Mouse (Mus musculus): ENCODE data around the gene Tmem178b. TPM values are rescaled to one million over a fixed set of nuclear protein-coding genes. Genes with fewer than 3 reads are reported as not detected.

The Tmem178b gene
- polyA plus RNA-seq, 1 experiment = not detected

GRCm38 (mm10) chr6:40137831-40138520, 264.9 kb downstream of the Tmem178b start:
- peaks cover 2% of the 10 kb centered on the region; the same call in 1 of the 2 replicates for H3K9me3 ChIP-seq (ENCODE audit: control insufficient read depth, low read length)
- no peaks in the 10 kb centered on the region for H3K4me1 ChIP-seq (ENCODE audit: control insufficient read depth)
- no peak overlapping the region for H3K4me3 ChIP-seq (replicated peaks)
- TF ChIP-seq TAL1 (IDR thresholded peaks at IDR 0.05; ENCODE audit: low read length) (no peak), GATA1 (IDR thresholded peaks at IDR 0.05; ENCODE audit: low read length) (no peak)
- H3K27me3 ChIP-seq (ENCODE audit: control insufficient read depth) = no peaks in the 10 kb centered on the region
- no peaks in the 10 kb centered on the region for H3K36me3 ChIP-seq (ENCODE audit: control insufficient read depth)

- Histone ChIP-seq H3K4me1 (ENCODE audit: control insufficient read depth) (no peaks in the 10 kb centered on the region), H3K9me3 (ENCODE audit: control insufficient read depth, low read length) (no peaks in the 10 kb centered on the region), H3K4me3 (replicated peaks) (no peak overlapping the region), H3K27me3 (ENCODE audit: control insufficient read depth) (no peaks in the 10 kb centered on the region), H3K36me3 (ENCODE audit: control insufficient read depth) (no peaks in the 10 kb centered on the region)
- TF ChIP-seq GATA1 (IDR thresholded peaks at IDR 0.05; ENCODE audit: low read length) = no peak
- TF ChIP-seq TAL1 (IDR thresholded peaks at IDR 0.05; ENCODE audit: low read length) = no peak
Observed at GRCm38 (mm10) chr6:40142582-40142981, 269.5 kb downstream of the Tmem178b start.

- H3K4me3 ChIP-seq (replicated peaks) = no peak overlapping the region
- H3K9me3 ChIP-seq (ENCODE audit: control insufficient read depth, low read length) = no peaks in the 10 kb centered on the region
- TF ChIP-seq GATA1 (IDR thresholded peaks at IDR 0.05; ENCODE audit: low read length) (no peak), TAL1 (IDR thresholded peaks at IDR 0.05; ENCODE audit: low read length) (no peak)
- H3K27me3 ChIP-seq (ENCODE audit: control insufficient read depth) = no peaks in the 10 kb centered on the region
- no peaks in the 10 kb centered on the region for H3K4me1 ChIP-seq (ENCODE audit: control insufficient read depth)
- no peaks in the 10 kb centered on the region for H3K36me3 ChIP-seq (ENCODE audit: control insufficient read depth)
Observed at GRCm38 (mm10) chr6:40144371-40144770, 271.3 kb downstream of the Tmem178b start.

- Histone ChIP-seq H3K4me1 (ENCODE audit: control insufficient read depth) (no peaks in the 10 kb centered on the region), H3K9me3 (ENCODE audit: control insufficient read depth, low read length) (no peaks in the 10 kb centered on the region), H3K4me3 (replicated peaks) (no peak overlapping the region), H3K27me3 (ENCODE audit: control insufficient read depth) (no peaks in the 10 kb centered on the region), H3K36me3 (ENCODE audit: control insufficient read depth) (no peaks in the 10 kb centered on the region)
- no peak for TF ChIP-seq TAL1 (IDR thresholded peaks at IDR 0.05; ENCODE audit: low read length)
- TF ChIP-seq GATA1 (IDR thresholded peaks at IDR 0.05; ENCODE audit: low read length) = no peak
Observed at GRCm38 (mm10) chr6:40145601-40146000, 272.5 kb downstream of the Tmem178b start.

GRCm38 (mm10) chr6:40152241-40152640, 279.2 kb downstream of the Tmem178b start:
- H3K9me3 ChIP-seq (ENCODE audit: control insufficient read depth, low read length) = no peaks in the 10 kb centered on the region
- TF ChIP-seq GATA1 (IDR thresholded peaks at IDR 0.05; ENCODE audit: low read length) (no peak), TAL1 (IDR thresholded peaks at IDR 0.05; ENCODE audit: low read length) (no peak)
- H3K4me3 ChIP-seq (replicated peaks) = no peak overlapping the region
- H3K36me3 ChIP-seq (ENCODE audit: control insufficient read depth) = no peaks in the 10 kb centered on the region
- no peaks in the 10 kb centered on the region for H3K4me1 ChIP-seq (ENCODE audit: control insufficient read depth)
- no peaks in the 10 kb centered on the region for H3K27me3 ChIP-seq (ENCODE audit: control insufficient read depth)

- Histone ChIP-seq H3K4me1 (ENCODE audit: control insufficient read depth) (no peaks in the 10 kb centered on the region), H3K9me3 (ENCODE audit: control insufficient read depth, low read length) (no peaks in the 10 kb centered on the region), H3K36me3 (ENCODE audit: control insufficient read depth) (no peaks in the 10 kb centered on the region), H3K27me3 (ENCODE audit: control insufficient read depth) (no peaks in the 10 kb centered on the region), H3K4me3 (replicated peaks) (no peak overlapping the region)
- no peak for TF ChIP-seq TAL1 (IDR thresholded peaks at IDR 0.05; ENCODE audit: low read length)
- no peak for TF ChIP-seq GATA1 (IDR thresholded peaks at IDR 0.05; ENCODE audit: low read length)
Observed at GRCm38 (mm10) chr6:40161381-40161780, 288.3 kb downstream of the Tmem178b start.

- Histone ChIP-seq H3K36me3 (ENCODE audit: control insufficient read depth) (no peaks in the 10 kb centered on the region), H3K9me3 (ENCODE audit: control insufficient read depth, low read length) (no peaks in the 10 kb centered on the region), H3K4me1 (ENCODE audit: control insufficient read depth) (no peaks in the 10 kb centered on the region), H3K27me3 (ENCODE audit: control insufficient read depth) (no peaks in the 10 kb centered on the region), H3K4me3 (replicated peaks) (no peak overlapping the region)
- TF ChIP-seq GATA1 (IDR thresholded peaks at IDR 0.05; ENCODE audit: low read length) = no peak
- TF ChIP-seq TAL1 (IDR thresholded peaks at IDR 0.05; ENCODE audit: low read length) = no peak
Observed at GRCm38 (mm10) chr6:40173559-40173958, 300.5 kb downstream of the Tmem178b start.

GRCm38 (mm10) chr6:40177870-40178269, 304.8 kb downstream of the Tmem178b start:
- Histone ChIP-seq H3K36me3 (ENCODE audit: control insufficient read depth) (no peaks in the 10 kb centered on the region), H3K4me3 (replicated peaks) (no peak overlapping the region), H3K27me3 (ENCODE audit: control insufficient read depth) (no peaks in the 10 kb centered on the region), H3K4me1 (ENCODE audit: control insufficient read depth) (no peaks in the 10 kb centered on the region), H3K9me3 (ENCODE audit: control insufficient read depth, low read length) (no peaks in the 10 kb centered on the region)
- TF ChIP-seq TAL1 (IDR thresholded peaks at IDR 0.05; ENCODE audit: low read length) = no peak
- TF ChIP-seq GATA1 (IDR thresholded peaks at IDR 0.05; ENCODE audit: low read length) = no peak

- Histone ChIP-seq H3K4me3 (replicated peaks) (no peak overlapping the region), H3K9me3 (ENCODE audit: control insufficient read depth, low read length) (no peaks in the 10 kb centered on the region), H3K27me3 (ENCODE audit: control insufficient read depth) (no peaks in the 10 kb centered on the region), H3K36me3 (ENCODE audit: control insufficient read depth) (no peaks in the 10 kb centered on the region), H3K4me1 (ENCODE audit: control insufficient read depth) (no peaks in the 10 kb centered on the region)
- TF ChIP-seq GATA1 (IDR thresholded peaks at IDR 0.05; ENCODE audit: low read length) = no peak
- TF ChIP-seq TAL1 (IDR thresholded peaks at IDR 0.05; ENCODE audit: low read length) = no peak
Observed at GRCm38 (mm10) chr6:40180551-40180950, 307.5 kb downstream of the Tmem178b start.

- H3K27me3 ChIP-seq (ENCODE audit: control insufficient read depth) = no peaks in the 10 kb centered on the region
- no peak for TF ChIP-seq TAL1 (IDR thresholded peaks at IDR 0.05; ENCODE audit: low read length)
- TF ChIP-seq GATA1 (IDR thresholded peaks at IDR 0.05; ENCODE audit: low read length) = no peak
- H3K36me3 ChIP-seq (ENCODE audit: control insufficient read depth) = no peaks in the 10 kb centered on the region
- H3K9me3 ChIP-seq (ENCODE audit: control insufficient read depth, low read length) = no peaks in the 10 kb centered on the region
- H3K4me3 ChIP-seq (replicated peaks) = no peak overlapping the region
- no peaks in the 10 kb centered on the region for H3K4me1 ChIP-seq (ENCODE audit: control insufficient read depth)
Observed at GRCm38 (mm10) chr6:40200661-40201060, 327.6 kb downstream of the Tmem178b start.
